Mouse (Mus musculus) Patski (cell line): ENCODE results near the gene Cdk1. TPM values are rescaled to one million over a fixed set of nuclear protein-coding genes. Genes with fewer than 3 reads are reported as not detected.
A peak's percentile ranks its signal among the peaks of the same experiment; 100 is the strongest.

Experiments used
- ATAC-seq: fragments of 100-300 bp; one replicate; pipeline ENCODE4 v1.8.0; 2021
- CTCF ChIA-PET: fragments of 350-600 bp; sonication (Branson Sonifier 250); formaldehyde crosslinking; loops from one replicate; lab custom pipeline; 2022; ENCODE audit warnings: inconsistent platforms; lab: Charles Lee
- POLR2A ChIA-PET: fragments of 350-600 bp; sonication (Branson Sonifier 250); formaldehyde crosslinking; loops from one replicate; lab custom pipeline; 2022; ENCODE audit warnings: antibody characterized with exemption, inconsistent platforms; lab: Charles Lee
- DNase-seq: peaks from one replicate; pipeline ENCODE4 v3.0.0-alpha.2; 2011; ENCODE audit warnings: low read depth, low spot score
- H3K27me3 ChIP-seq: fragments of 371-371 bp; one replicate; pipeline ENCODE4 v1.5.1; 2021
- CTCF ChIP-seq: fragments of 100-300 bp; IDR thresholded peaks from one replicate; pipeline ENCODE4 v1.5.1; 2021
- in situ Hi-C: fragments of 300-500 bp; cut with MboI; formaldehyde crosslinking; loops from 3 replicates; pipeline ENCODE4 v1.11.1; 2018; ENCODE audit warnings: low pct_unique_long_range_greater_than_20kb, mixed read lengths
- polyA plus RNA-seq: library from polyadenylated mRNA; unstranded; gene quantifications from one replicate; pipeline ENCODE4 v1.2.3, GENCODE M21; 2021

Gene Cdk1
- polyA plus RNA-seq, 1 experiment from 2014 or later: 221 TPM

GRCm38 (mm10) chr10:69328656-69329046 lies 24.1 kb downstream of the Cdk1 start:
- DNase-seq: no peak
- no peak for ATAC-seq
- H3K27me3 ChIP-seq: no peaks in the 10 kb centered on the region
- ChIA-PET POLR2A (interaction anchor here (1.4 kb wide), 1 partner anchor 19 kb away, joined by 4 read pairs; no protein-coding TSS in a partner anchor), CTCF (interaction anchor here (0.7 kb wide), 1 partner anchor 143 kb away, joined by 4 read pairs; no protein-coding TSS in a partner anchor)
- in situ Hi-C loops: loop anchor here (10.0 kb wide), 1 partner anchor 324 kb away; no protein-coding TSS in a partner anchor
- TF ChIP-seq CTCF: no peak

- TF ChIP-seq CTCF: no peak
- no peak for DNase-seq
- in situ Hi-C loops: loop anchor here (10.0 kb wide), 1 partner anchor 323 kb away; no protein-coding TSS in a partner anchor
- ChIA-PET POLR2A (interaction anchor here (0.7 to 1.4 kb wide), 2 partner anchors 20 to 83 kb away, joined by 4 read pairs; no protein-coding TSS in a partner anchor), CTCF (interaction anchor here (0.7 kb wide), 1 partner anchor 142 kb away, joined by 4 read pairs; no protein-coding TSS in a partner anchor)
- ATAC-seq: no peak
- H3K27me3 ChIP-seq: no peaks in the 10 kb centered on the region
Observed at GRCm38 (mm10) chr10:69328029-69328655, 24.6 kb downstream of the Cdk1 start.

- ChIA-PET CTCF (no interaction called here), POLR2A (interaction anchor here (0.7 kb wide), 1 partner anchor 83 kb away, joined by 4 read pairs; no protein-coding TSS in a partner anchor)
- no peak for DNase-seq
- TF ChIP-seq CTCF: no peak
- H3K27me3 ChIP-seq: no peaks in the 10 kb centered on the region
- in situ Hi-C loops: loop anchor here (10.0 kb wide), 1 partner anchor 323 kb away; no protein-coding TSS in a partner anchor
- no peak for ATAC-seq
Observed at GRCm38 (mm10) chr10:69327362-69327761, 25.4 kb downstream of the Cdk1 start.

- DNase-seq (no peak), ATAC-seq (no peak)
- no peak for TF ChIP-seq CTCF
- in situ Hi-C loops: loop anchor here (10.0 kb wide), 1 partner anchor 322 kb away; no protein-coding TSS in a partner anchor
- ChIA-PET CTCF (interaction anchor here (1.0 kb wide), 1 partner anchor 9 kb away, joined by 3 read pairs; no protein-coding TSS in a partner anchor), POLR2A (no interaction called here)
- H3K27me3 ChIP-seq: no peaks in the 10 kb centered on the region
Observed at GRCm38 (mm10) chr10:69326433-69326832, 26.3 kb downstream of the Cdk1 start.

- no peak for TF ChIP-seq CTCF
- CTCF ChIA-PET: no interaction called here
- ATAC-seq: no peak
- no peaks in the 10 kb centered on the region for H3K27me3 ChIP-seq
- in situ Hi-C loops: loop anchor here (5.0 to 25.0 kb wide), 3 partner anchors 320 to 1038 kb away; partner anchors contain the start of gene Arid5b
- no peak for DNase-seq
- POLR2A ChIA-PET: no interaction called here
Observed at GRCm38 (mm10) chr10:69324816-69325215, 27.9 kb downstream of the Cdk1 start.

GRCm38 (mm10) chr10:69323986-69324385 lies 28.8 kb downstream of the Cdk1 start:
- TF ChIP-seq CTCF: no peak
- DNase-seq: no peak
- CTCF ChIA-PET: interaction anchor here (0.8 kb wide), 1 partner anchor 16 kb away, joined by 3 read pairs; no protein-coding TSS in a partner anchor
- in situ Hi-C loops: loop anchor here (5.0 to 25.0 kb wide), 3 partner anchors 319 to 1037 kb away; partner anchors contain the start of gene Arid5b
- H3K27me3 ChIP-seq: no peaks in the 10 kb centered on the region
- ATAC-seq: no peak
- POLR2A ChIA-PET: no interaction called here

- in situ Hi-C loops: loop anchor here (5.0 to 25.0 kb wide), 3 partner anchors 317 to 1034 kb away; partner anchors contain the start of gene Arid5b
- TF ChIP-seq CTCF: no peak
- no peaks in the 10 kb centered on the region for H3K27me3 ChIP-seq
- CTCF ChIA-PET: interaction anchor here (0.9 to 1.2 kb wide), 3 partner anchors 10 to 15 kb away, joined by 3 read pairs; no protein-coding TSS in a partner anchor
- ATAC-seq: no peak
- POLR2A ChIA-PET: interaction anchor here (0.6 kb wide), 1 partner anchor 1091 kb away, joined by 3 read pairs; no protein-coding TSS in a partner anchor
- no peak for DNase-seq
Observed at GRCm38 (mm10) chr10:69321519-69322035, 31.2 kb downstream of the Cdk1 start.

- no peaks in the 10 kb centered on the region for H3K27me3 ChIP-seq
- CTCF ChIA-PET: interaction anchor here (0.9 to 1.2 kb wide), 3 partner anchors 10 to 16 kb away, joined by 3 read pairs; no protein-coding TSS in a partner anchor
- POLR2A ChIA-PET: interaction anchor here (0.6 kb wide), 1 partner anchor 1090 kb away, joined by 3 read pairs; no protein-coding TSS in a partner anchor
- in situ Hi-C loops: loop anchor here (5.0 to 25.0 kb wide), 3 partner anchors 316 to 1034 kb away; partner anchors contain the start of gene Arid5b
- DNase-seq (peak; percentile 53), ATAC-seq (no peak)
- TF ChIP-seq CTCF: peak; percentile 96
Observed at GRCm38 (mm10) chr10:69320667-69321518, 31.8 kb downstream of the Cdk1 start.

GRCm38 (mm10) chr10:69318514-69318913 lies 34.2 kb downstream of the Cdk1 start:
- TF ChIP-seq CTCF: no peak
- H3K27me3 ChIP-seq: no peaks in the 10 kb centered on the region
- POLR2A ChIA-PET: no interaction called here
- in situ Hi-C loops: loop anchor here (10.0 to 25.0 kb wide), 2 partner anchors 854 to 1031 kb away; partner anchors contain the start of gene Arid5b
- ATAC-seq (no peak), DNase-seq (no peak)
- CTCF ChIA-PET: interaction anchor here (0.8 to 1.1 kb wide), 3 partner anchors 11 to 133 kb away, joined by 3 read pairs; no protein-coding TSS in a partner anchor
